ENCODE assay signal across 23 mouse cellular contexts in the genomic region with DNA sequence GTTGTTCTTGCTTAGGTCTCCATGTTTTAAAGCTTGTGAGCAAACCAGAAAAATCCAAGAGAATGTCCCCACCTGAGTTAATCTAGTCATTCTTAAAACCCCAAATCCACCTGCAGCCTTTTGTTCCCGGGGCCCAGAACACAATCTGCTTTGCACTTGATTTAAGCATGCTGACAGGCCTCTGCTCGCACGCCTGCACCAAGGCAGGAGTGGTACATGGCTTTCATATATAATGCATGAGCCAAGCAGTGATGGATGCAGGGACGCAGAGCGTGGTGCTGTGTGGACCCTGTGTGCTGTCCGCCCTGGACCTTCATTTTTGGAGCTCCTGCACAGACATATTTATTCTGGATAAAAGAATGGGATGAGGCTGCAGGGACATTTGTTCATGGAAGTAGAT. TPM values are rescaled to one million over a fixed set of nuclear protein-coding genes. Genes with fewer than 3 reads are reported as not detected.
DNase-seq lines count a peak whose midpoint lies in the region; ATAC-seq and TF ChIP-seq lines count a peak whose summit lies in the region.
"Had no signal": no experiment of that assay in that cellular context is flagged by ENCODE, and none has a peak within 500 bp of the region (broad histone marks: within the 10 kb centered on the region; RNA-seq: fewer than 3 reads in every experiment).

No protein-coding gene starts in this region.

- H3K4me2 ChIP-seq in embryonic facial prominence, embryonic 11.5 days (ENCODE audit: low read depth, low read length) = no peak overlapping the region
- no peak overlapping the region for H3K4me2 ChIP-seq in hindbrain, postnatal 0 days (ENCODE audit: low read depth, low read length)
- no peak overlapping the region for H3K4me2 ChIP-seq in neural tube, embryonic 12.5 days (replicated peaks)
- H3K4me2 ChIP-seq: embryonic facial prominence, embryonic 13.5 days; limb, embryonic 13.5 days; lung, embryonic 15.5 days had no signal

- DNase-seq in embryonic facial prominence, embryonic 11.5 days (ENCODE audit: low spot score) = no peak
- DNase-seq in embryonic facial prominence, embryonic 10.5 days (ENCODE audit: low spot score) = no peak
- DNase-seq in hindbrain, postnatal 0 days (ENCODE audit: low spot score) = peak; percentile 42
- DNase-seq in yolk sac, embryonic 10.5 days (ENCODE audit: low spot score) = no peak
- no peak for DNase-seq in cerebellum, adult 2 months
- DNase-seq in adrenal gland, adult 18-20 months (ENCODE audit: low spot score in 2 of 2) = no peak
- DNase-seq: adrenal gland, postnatal 25 days; cerebellum, postnatal 10 days; heart, postnatal 14 days; spleen, adult 18-20 months had no signal

- H3K9ac ChIP-seq in embryonic facial prominence, embryonic 11.5 days (replicated peaks; ENCODE audit: low read length) = no peak overlapping the region
- H3K9ac ChIP-seq in hindbrain, postnatal 0 days (replicated peaks; ENCODE audit: low read length) = no peak overlapping the region
- H3K9ac ChIP-seq in neural tube, embryonic 12.5 days = no peak overlapping the region
- H3K9ac ChIP-seq: embryonic facial prominence, embryonic 13.5 days; limb, embryonic 13.5 days; lung, embryonic 15.5 days had no signal

- TF ChIP-seq CTCF in bone marrow, adult 2 months (IDR thresholded peaks at IDR 0.05; ENCODE audit: control insufficient read depth, insufficient read depth, low read length) = no peak
- TF ChIP-seq CTCF in hindbrain, postnatal 0 days (IDR thresholded peaks at IDR 0.05; ENCODE audit: low read depth) = no peak
- TF ChIP-seq CTCF in cerebellum, adult 2 months (IDR thresholded peaks at IDR 0.05; ENCODE audit: borderline replicate concordance, insufficient read depth, low read depth, low read length) = no peak

- no peak overlapping the region for H3K4me3 ChIP-seq in embryonic facial prominence, embryonic 11.5 days (ENCODE audit: low read depth, low read length)
- no peak overlapping the region for H3K4me3 ChIP-seq in embryonic facial prominence, embryonic 10.5 days
- no peak overlapping the region for H3K4me3 ChIP-seq in bone marrow, adult 2 months (replicated peaks; ENCODE audit: control insufficient read depth, low read depth, low read length)
- H3K4me3 ChIP-seq in hindbrain, postnatal 0 days (ENCODE audit: low read length) = no peak overlapping the region
- no peak overlapping the region for H3K4me3 ChIP-seq in neural tube, embryonic 12.5 days
- no peak overlapping the region for H3K4me3 ChIP-seq in cerebellum, adult 2 months (replicated peaks; ENCODE audit: insufficient read depth, low read depth, low read length)
- H3K4me3 ChIP-seq: embryonic facial prominence, embryonic 13.5 days; layer of hippocampus, adult 2 months; limb, embryonic 13.5 days; lung, embryonic 15.5 days had no signal

- H3K27ac ChIP-seq in embryonic facial prominence, embryonic 11.5 days (replicated peaks; ENCODE audit: low read depth, low read length) = 0 out of 2 replicates have a peak overlapping the region, but pooled peaks have one; percentile 16
- H3K27ac ChIP-seq in embryonic facial prominence, embryonic 10.5 days (replicated peaks) = no peak overlapping the region
- peak overlapping the region; percentile 69 for H3K27ac ChIP-seq in bone marrow, adult 2 months (ENCODE audit: control insufficient read depth, insufficient read depth, low read depth, low read length, poor library complexity)
- peak overlapping the region; percentile 65; the same call in 1 of the 2 replicates for H3K27ac ChIP-seq in hindbrain, postnatal 0 days
- peak overlapping the region; percentile 68; the same call in 1 of the 2 replicates for H3K27ac ChIP-seq in neural tube, embryonic 12.5 days
- H3K27ac ChIP-seq in cerebellum, adult 2 months (ENCODE audit: insufficient read depth, low read length) = no peak overlapping the region
- H3K27ac ChIP-seq: embryonic facial prominence, embryonic 13.5 days; kidney, postnatal 0 days; layer of hippocampus, adult 2 months; limb, embryonic 13.5 days; lung, embryonic 15.5 days had no signal

- TF ChIP-seq POLR2A in bone marrow, adult 2 months (IDR thresholded peaks at IDR 0.05; ENCODE audit: borderline replicate concordance, control insufficient read depth, low read depth, low read length) = no peak
- TF ChIP-seq POLR2A in cerebellum, adult 2 months (IDR thresholded peaks at IDR 0.05; ENCODE audit: borderline replicate concordance, insufficient read depth, low read length) = no peak

- no peaks in the 10 kb centered on the region for H3K9me3 ChIP-seq in embryonic facial prominence, embryonic 11.5 days (replicated peaks; ENCODE audit: control insufficient read depth, low read length)
- no peaks in the 10 kb centered on the region for H3K9me3 ChIP-seq in embryonic facial prominence, embryonic 10.5 days
- H3K9me3 ChIP-seq in hindbrain, postnatal 0 days (ENCODE audit: low read length) = no peaks in the 10 kb centered on the region
- no peaks in the 10 kb centered on the region for H3K9me3 ChIP-seq in neural tube, embryonic 12.5 days
- H3K9me3 ChIP-seq: embryonic facial prominence, embryonic 13.5 days; limb, embryonic 13.5 days; lung, embryonic 15.5 days had no signal

- no peaks in the 10 kb centered on the region for H3K4me1 ChIP-seq in embryonic facial prominence, embryonic 11.5 days (ENCODE audit: control insufficient read depth, insufficient read depth, low read length)
- H3K4me1 ChIP-seq in embryonic facial prominence, embryonic 10.5 days = peaks cover 20% of the 10 kb centered on the region
- peaks cover 13% of the 10 kb centered on the region for H3K4me1 ChIP-seq in bone marrow, adult 2 months (ENCODE audit: control insufficient read depth, insufficient read depth, low read length)
- H3K4me1 ChIP-seq in hindbrain, postnatal 0 days (ENCODE audit: insufficient read depth, low read length) = 0 out of 2 replicates have a peak, but pooled peaks cover 4% of the 10 kb centered on the region
- H3K4me1 ChIP-seq in neural tube, embryonic 12.5 days = peaks cover 13% of the 10 kb centered on the region
- no peaks in the 10 kb centered on the region for H3K4me1 ChIP-seq in cerebellum, adult 2 months (ENCODE audit: control insufficient read depth, insufficient read depth, low read length)
- H3K4me1 ChIP-seq: lung, embryonic 15.5 days had no signal

- no peak for ATAC-seq in embryonic facial prominence, embryonic 11.5 days (replicated peaks; ENCODE audit: insufficient number of reproducible peaks, low FRiP score, low TSS enrichment, low read depth)
- ATAC-seq in hindbrain, postnatal 0 days = no peak
- peak; percentile 72; the same call in 1 of the 2 replicates for ATAC-seq in neural tube, embryonic 12.5 days (ENCODE audit: low FRiP score, low read depth)
- ATAC-seq: intestine, embryonic 16.5 days had no signal

- no peaks in the 10 kb centered on the region for H3K27me3 ChIP-seq in embryonic facial prominence, embryonic 11.5 days (ENCODE audit: control insufficient read depth, insufficient read depth, low read length)
- H3K27me3 ChIP-seq in embryonic facial prominence, embryonic 10.5 days (replicated peaks; ENCODE audit: low read depth, poor library complexity, severe bottlenecking) = peaks cover 2% of the 10 kb centered on the region; the same call in 1 of the 2 replicates
- H3K27me3 ChIP-seq in hindbrain, postnatal 0 days (ENCODE audit: insufficient read depth, low read length) = no peaks in the 10 kb centered on the region
- H3K27me3 ChIP-seq in neural tube, embryonic 12.5 days (replicated peaks) = no peaks in the 10 kb centered on the region
- H3K27me3 ChIP-seq in cerebellum, adult 2 months (ENCODE audit: control insufficient read depth, insufficient read depth, low read length) = no peaks in the 10 kb centered on the region
- H3K27me3 ChIP-seq: embryonic facial prominence, embryonic 13.5 days; limb, embryonic 13.5 days; lung, embryonic 15.5 days had no signal

- WGBS in embryonic facial prominence, embryonic 11.5 days = 87% methylated on average over 6 of the region's 6 CpGs
- 87% methylated on average over 6 of the region's 6 CpGs for WGBS in embryonic facial prominence, embryonic 10.5 days
- WGBS in bone marrow, adult 2 months = 78% methylated on average over 6 of the region's 6 CpGs
- 62% methylated on average over 6 of the region's 6 CpGs for WGBS in hindbrain, postnatal 0 days
- WGBS in neural tube, embryonic 12.5 days = 55% methylated on average over 6 of the region's 6 CpGs
- 93% methylated on average over 6 of the region's 6 CpGs for WGBS in cerebellum, adult 2 months

- H3K36me3 ChIP-seq in embryonic facial prominence, embryonic 11.5 days (replicated peaks; ENCODE audit: control insufficient read depth, insufficient read depth, low read depth, low read length) = no peaks in the 10 kb centered on the region
- H3K36me3 ChIP-seq in embryonic facial prominence, embryonic 10.5 days (replicated peaks) = no peaks in the 10 kb centered on the region
- H3K36me3 ChIP-seq in hindbrain, postnatal 0 days (ENCODE audit: insufficient read depth, low read length) = no peaks in the 10 kb centered on the region
- H3K36me3 ChIP-seq in neural tube, embryonic 12.5 days = no peaks in the 10 kb centered on the region
- H3K36me3 ChIP-seq: embryonic facial prominence, embryonic 13.5 days; limb, embryonic 13.5 days; lung, embryonic 15.5 days had no signal

RNA-seq across cellular contexts. Expression of a gene that starts 6.4 kb away (rescaled TPM):
- 0.52 TPM in 1 of 2 replicates, not detected in the other for polyA plus RNA-seq in embryonic facial prominence, embryonic 11.5 days (2014; fragmentation: Nextera tagmentation; extraction: Ambion mirVana)
- polyA plus RNA-seq in embryonic facial prominence, embryonic 10.5 days (2016; fragmentation: Nextera tagmentation; extraction: Ambion mirVana) = not detected in 2 replicates
- 79.1 and 132 TPM in 2 replicates for polyA plus RNA-seq in bone marrow, adult 2 months (2011; ENCODE audit: insufficient read depth, insufficient read length, low replicate concordance, missing spikeins)
- not detected in 2 replicates for total RNA-seq in hindbrain, postnatal 0 days (2014; rRNA removed)
- polyA plus RNA-seq in hindbrain, postnatal 0 days (2015; fragmentation: Nextera tagmentation; extraction: Ambion mirVana) = not detected in 2 replicates
- 0.28 and 0.53 TPM in 2 replicates for polyA plus RNA-seq in neural tube, embryonic 12.5 days (2016; fragmentation: Nextera tagmentation; extraction: Ambion mirVana)
- not detected in 2 replicates for polyA plus RNA-seq in cerebellum, adult 2 months (2012; rRNA removed)
- total RNA-seq in adrenal gland, adult 18-20 months (2021) = not detected
- total RNA-seq: adrenal gland, postnatal 25 days; CH12.LX; gastrocnemius, adult 18-20 months; heart, adult 8-10 months; heart, postnatal 14 days; layer of hippocampus, adult 2 months; left cerebral cortex, adult 8-10 months; neutrophil, adult 5-6 weeks had no signal
- polyA plus RNA-seq: embryonic facial prominence, embryonic 13.5 days; kidney, postnatal 0 days; limb, embryonic 13.5 days had no signal

Comparison
In these comparisons a context has a peak if more than half of its experiments do, and no peak if none do; other contexts are left out.
1. H3K27ac ChIP-seq: peak in embryonic facial prominence, embryonic 11.5 days (single experiment), bone marrow, adult 2 months (single experiment), hindbrain, postnatal 0 days (single experiment) and neural tube, embryonic 12.5 days (single experiment); none in embryonic facial prominence, embryonic 10.5 days (single experiment) and cerebellum, adult 2 months (single experiment).
2. RNA of a gene that starts 6.4 kb away (polyA plus RNA-seq): 79.1 to 132 TPM in bone marrow, adult 2 months; 0.28 to 0.53 TPM in neural tube, embryonic 12.5 days, 0.52 TPM in embryonic facial prominence, embryonic 11.5 days, not detected in embryonic facial prominence, embryonic 10.5 days, not detected in hindbrain, postnatal 0 days and not detected in cerebellum, adult 2 months; every median in the first group is over 10 times any median in the second.